Mouse (Mus musculus) adrenal gland, postnatal 10 days (tissue): ENCODE data around the gene Prep. TPM values are rescaled to one million over a fixed set of nuclear protein-coding genes. Genes with fewer than 3 reads are reported as not detected.

Experiments used
- DNase-seq: peaks from one replicate; pipeline ENCODE4 v3.0.0; 2021; ENCODE audit warnings: mixed read lengths
- long read RNA-seq, 2 experiments: library from polyadenylated mRNA; stranded (forward); transcript quantifications; one replicate each; pipeline ENCODE4 v2.0.0; 2021
- total RNA-seq, 2 experiments: library from RNA; stranded (reverse); gene quantifications; 2 replicates each; pipeline ENCODE4 v1.2.3; 2021

Prep gene
- 10 to 100 TPM; 15.3 to 16.8 TPM for total RNA-seq
- long read RNA-seq, experiment 1, full-length matches to known transcripts: 52 of 67 reads
- long read RNA-seq, experiment 1, partial matches to known transcripts: 12 of 67 reads
- long read RNA-seq, experiment 1, other reads (novel, unspliced or antisense): 3 of 67 reads
- long read RNA-seq, experiment 2, full-length matches to known transcripts: 27 of 31 reads
- long read RNA-seq, experiment 2, partial matches to known transcripts: 2 of 31 reads
- long read RNA-seq, experiment 2, other reads (novel, unspliced or antisense): 2 of 31 reads

DNA sequence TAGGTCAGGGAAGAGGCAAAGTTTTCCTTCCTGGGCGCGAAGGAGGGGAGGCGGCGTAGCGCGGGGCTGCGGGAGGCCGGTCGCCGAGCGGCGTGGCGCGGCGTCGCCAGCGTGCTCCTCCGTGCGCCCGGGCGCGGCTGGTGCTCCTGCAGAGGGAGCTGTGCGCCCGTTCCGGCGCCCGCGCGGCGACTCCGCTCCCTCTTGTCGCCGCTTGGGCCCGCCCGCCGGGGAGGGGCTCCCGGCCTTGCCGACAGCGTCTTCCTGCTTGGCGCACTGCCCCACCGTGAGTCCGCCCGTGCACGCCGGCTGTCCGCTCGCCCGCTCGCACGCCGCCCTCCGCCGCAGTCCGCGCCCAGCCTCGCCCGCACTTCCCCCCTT lies at the start of gene Prep:
Gene Prep, plus strand, starts transcription at position 273 of the 378 bp plus-strand sequence.
- DNase-seq: peak; percentile 97

DNA sequence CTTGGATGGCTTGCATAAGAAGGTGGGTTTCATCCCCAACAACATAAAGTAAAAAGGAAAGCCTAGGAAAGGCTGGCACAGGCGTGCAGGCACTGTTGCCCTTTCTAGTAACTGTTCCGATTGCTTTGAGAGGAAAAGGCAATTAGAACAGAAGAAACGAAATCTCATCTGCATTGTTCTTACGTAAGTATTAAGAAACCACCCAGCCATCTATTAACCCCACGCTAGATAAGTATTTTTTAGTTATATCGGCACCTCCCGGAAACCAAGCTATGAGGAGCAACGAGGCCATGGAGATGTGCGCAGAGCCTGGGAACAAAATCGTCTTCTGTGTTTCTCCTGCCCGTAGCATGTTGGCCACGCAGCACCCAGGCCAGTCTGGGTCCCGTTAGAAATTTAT lies 49.7 kb upstream of the Prep start:
- DNase-seq: no peak

DNA sequence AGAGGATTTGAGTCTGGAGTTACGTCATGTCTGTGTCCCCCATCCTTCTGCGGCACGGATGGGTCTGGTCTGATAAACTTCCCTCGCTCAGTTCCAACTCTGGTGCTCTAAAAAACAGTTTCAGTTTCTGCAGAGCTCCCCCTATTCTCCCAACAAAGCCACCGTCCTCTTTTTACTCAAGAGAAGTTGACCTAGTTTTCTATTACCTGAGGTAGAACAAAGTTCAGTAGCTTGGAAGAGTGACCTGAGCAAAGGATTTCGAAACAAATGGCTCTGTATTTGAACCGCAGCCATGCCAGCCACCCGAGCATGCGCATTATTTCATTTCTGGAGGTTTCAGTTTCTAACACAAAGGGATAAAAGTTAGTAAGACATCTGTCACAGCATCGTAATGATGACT lies 49.2 kb upstream of the Prep start:
- no peak for DNase-seq

DNA sequence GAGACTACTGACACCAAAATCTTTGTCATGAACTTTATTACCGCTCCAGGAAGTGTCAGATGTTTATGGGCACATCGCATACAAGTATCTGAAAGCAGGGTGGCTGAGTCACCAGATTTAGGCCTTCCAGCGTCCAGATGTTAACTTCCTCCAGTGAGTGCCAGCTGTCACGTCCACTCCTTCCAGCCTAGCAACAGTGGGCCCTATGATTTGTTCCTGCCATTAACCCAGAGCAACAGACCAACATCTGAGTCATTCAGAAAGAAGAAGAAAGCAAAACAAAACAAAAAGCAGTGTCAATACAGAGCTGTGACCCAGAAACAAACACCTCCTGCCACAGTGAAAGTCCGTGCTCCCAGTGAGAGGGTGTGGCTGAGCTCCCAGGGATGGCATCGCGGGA lies 47.6 kb upstream of the Prep start:
- no peak for DNase-seq

DNA sequence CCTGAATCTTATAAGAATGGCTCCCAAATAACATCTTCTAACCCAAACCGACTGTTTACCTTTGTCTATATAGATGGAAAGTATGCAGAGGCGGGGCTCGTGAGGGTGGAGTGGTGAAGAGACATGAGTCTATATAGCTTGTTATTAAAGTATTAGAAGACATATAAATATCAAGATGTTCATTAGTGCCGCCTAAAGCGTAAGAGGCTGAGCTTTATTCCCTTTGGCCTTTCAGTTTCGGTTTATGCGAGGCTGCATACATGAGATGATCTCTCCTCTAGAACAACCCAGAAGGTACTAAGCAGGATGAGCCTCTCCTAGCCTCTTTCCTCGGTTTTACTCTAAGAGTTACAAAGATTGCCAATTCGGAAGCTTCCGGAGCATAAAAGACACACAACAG lies 47.2 kb upstream of the Prep start:
- no peak for DNase-seq

DNA sequence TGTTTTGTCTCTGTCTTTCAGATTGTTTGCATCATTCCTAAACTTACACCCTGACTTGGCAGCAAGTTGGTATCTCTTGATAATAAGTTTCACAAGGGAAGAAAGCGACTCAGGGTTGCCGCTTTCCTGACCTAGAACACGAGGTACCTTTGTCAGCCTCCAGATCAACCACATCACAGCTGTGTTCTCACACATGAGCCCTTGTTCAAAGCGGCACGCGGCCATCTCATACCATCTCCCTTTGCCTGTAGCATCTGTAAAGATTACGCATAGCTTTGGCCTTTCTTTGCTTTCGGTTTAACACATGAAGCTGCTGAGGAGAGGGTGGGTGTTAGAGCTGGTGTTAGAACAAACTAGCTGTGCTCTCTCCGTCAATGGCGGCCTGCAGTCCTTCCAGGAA lies 46.7 kb upstream of the Prep start:
- DNase-seq: no peak

DNA sequence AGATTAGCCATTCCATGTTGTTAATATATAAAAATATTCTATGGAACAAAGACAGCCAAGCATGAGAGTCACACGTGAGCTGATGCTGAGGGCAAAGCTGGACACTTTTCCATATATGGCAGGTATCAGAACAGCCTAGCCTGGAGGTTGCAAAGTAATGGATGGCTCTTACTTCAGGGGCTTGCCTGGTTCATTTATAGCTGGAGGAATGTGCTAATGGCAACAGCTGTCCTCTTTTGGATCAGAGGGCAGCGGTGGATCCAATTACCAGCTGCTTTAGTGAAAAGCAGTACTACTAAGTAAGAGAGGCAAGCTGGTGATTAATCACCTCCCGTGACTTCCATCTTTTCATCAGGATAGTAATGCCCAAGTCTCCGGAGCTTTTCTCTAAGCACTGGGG lies 41.8 kb upstream of the Prep start:
- no peak for DNase-seq

DNA sequence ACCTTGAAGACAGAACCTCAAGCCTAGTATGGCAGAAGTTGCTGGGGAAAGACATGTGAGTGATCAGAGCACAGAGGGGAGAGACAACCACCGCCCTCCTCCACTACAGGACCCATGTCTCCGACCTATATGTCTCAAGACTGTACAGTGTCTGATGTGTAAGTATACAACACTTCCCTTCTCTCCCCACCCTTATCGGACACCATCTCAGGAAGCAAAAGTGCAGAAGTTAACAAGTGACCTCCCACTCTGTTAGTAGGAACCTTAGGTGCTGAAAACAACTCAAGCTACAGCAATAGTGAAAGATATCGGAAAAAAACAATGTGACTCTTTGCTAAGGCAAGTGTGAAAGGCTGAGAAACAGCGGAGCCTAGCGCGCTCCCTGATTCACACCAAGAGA lies 40.1 kb upstream of the Prep start:
- DNase-seq: no peak

DNA sequence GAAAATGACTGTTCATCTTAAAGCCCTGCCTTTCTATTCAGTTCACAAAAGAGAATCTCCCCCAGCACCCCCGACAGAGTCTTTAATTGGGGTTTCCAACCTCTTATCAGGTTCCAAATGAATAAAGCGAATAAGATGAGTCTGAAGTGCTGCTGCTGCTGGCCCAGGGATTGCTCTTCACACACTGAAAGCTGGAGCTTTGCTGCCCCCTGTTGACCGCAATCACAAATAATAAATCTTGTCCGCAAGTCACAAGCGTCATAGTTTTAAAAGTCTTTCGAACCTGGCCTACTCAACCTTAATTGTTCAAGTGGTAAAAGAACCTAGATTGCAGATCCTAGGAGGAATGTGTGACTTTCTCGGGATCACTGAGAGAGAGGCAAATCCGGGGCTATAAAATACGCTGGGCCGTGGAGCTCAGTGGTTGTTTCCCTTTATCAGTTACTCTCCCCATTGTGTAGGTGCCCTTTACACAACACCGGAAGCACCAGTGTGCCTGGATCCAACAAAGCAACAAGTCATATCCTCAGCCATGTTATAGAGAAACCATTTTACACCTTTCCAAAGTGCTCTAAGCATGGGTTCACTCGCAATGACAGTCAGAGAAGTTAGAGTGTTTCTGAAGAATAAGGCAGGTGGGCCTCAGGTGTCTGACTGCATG lies 21.6 kb upstream of the Prep start:
- peak; percentile 87 for DNase-seq

DNA sequence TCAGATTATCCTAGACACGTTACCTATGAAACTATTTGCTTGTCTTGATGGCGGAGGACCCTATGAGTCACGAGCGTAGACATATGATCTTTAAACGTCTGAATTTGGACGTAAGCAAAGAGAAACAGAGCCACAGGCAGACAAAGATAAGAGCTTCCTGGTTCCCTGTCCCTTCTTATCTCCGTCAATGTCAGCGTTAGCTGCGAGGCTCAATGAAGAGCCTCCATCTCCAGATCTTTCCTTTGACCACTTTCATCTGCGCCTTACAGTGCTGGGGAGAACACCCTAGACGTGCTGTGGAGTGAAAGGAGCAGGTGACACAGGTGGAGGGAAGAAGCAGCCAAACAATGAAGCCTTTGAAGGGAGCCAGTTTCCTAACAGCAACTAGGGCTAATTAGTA lies 18.8 kb upstream of the Prep start:
- no peak for DNase-seq

DNA sequence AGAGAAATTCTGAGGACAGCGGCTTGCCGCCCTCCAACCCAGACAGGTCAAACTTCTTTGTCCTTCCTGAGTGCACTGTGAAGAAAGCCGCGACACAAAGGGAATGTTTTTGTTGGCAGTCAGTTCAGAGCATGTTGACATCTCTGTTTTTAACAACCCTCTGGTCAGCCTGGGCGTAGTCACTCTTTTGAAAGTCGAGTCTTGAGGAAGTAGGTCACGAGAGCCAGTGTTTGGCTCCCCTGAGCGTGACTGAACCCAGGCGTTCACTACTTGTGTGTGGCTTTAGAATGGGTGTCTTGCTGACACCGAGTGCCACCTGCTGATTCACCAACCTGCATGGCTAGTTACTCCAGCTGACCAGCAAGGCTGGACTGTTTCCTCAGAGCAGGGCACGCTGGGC lies 18.4 kb upstream of the Prep start:
- DNase-seq: peak; percentile 59

DNA sequence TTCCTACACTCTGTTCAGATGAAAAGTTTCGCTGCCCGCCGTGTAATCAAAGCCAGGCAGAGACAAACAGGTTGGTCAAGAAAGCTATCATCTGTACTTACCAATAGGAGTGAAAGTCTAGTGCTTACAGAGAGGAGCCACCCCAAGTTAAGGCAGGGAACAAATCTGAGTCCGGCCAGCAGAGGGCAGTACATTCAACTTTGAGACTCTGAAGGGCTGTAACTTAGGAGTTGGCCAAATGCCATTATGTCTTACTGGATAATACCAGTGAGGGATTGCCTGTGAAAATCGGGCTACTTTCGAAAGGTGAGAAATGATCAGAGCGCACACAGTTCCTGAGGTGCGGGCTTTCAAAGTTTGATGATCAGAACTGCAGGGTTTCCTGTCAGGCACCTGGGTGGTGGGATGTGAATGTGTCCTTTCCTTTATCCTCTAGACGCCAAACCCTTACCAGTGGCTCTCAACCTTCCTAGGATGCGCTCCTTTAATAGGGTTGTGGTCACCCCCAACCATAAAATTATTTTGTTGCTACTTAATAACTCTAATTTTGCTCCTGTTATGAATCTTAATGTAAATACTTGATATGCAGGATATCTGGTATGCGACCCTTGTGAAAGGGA lies 15.8 kb upstream of the Prep start:
- DNase-seq: peak; percentile 90

DNA sequence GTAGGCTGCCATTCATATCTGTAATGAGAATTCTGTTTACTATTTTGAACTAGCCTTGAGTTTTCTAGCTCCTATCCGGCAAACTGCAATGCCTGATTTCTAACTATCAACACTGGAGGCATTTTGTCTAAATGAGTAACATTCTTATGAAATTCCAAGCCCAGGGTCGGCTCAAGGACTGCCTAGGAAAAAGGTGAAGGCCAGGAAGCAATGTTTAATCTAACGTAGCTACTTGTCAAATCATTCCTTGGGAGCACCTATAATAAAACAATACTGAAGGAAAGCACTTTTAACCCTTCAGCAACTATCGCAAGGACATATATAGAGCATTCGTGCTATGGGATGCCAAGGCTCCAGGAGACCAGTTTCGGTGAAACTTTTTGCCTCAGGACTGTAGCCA lies 8.6 kb upstream of the Prep start:
- peak; percentile 28 for DNase-seq

DNA sequence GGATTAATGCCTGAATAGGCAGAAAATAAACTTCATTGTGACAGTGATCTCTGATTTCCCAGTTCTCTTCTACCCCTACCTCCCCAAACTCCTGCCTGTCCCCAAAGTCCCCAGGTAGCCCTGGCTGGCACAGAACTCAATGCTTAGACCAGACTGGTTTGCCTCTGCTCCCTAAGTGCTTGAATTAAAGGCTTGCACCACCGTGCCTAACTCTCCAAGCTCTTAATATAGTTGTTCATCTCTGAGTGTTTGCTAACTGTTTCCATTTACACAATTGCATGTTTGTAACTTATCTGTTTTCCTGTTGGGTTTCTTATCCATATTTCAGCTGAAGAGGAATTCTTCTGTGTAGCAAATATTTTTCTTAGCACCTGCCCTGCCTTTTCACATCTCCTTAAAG lies 6.2 kb upstream of the Prep start:
- no peak for DNase-seq

DNA sequence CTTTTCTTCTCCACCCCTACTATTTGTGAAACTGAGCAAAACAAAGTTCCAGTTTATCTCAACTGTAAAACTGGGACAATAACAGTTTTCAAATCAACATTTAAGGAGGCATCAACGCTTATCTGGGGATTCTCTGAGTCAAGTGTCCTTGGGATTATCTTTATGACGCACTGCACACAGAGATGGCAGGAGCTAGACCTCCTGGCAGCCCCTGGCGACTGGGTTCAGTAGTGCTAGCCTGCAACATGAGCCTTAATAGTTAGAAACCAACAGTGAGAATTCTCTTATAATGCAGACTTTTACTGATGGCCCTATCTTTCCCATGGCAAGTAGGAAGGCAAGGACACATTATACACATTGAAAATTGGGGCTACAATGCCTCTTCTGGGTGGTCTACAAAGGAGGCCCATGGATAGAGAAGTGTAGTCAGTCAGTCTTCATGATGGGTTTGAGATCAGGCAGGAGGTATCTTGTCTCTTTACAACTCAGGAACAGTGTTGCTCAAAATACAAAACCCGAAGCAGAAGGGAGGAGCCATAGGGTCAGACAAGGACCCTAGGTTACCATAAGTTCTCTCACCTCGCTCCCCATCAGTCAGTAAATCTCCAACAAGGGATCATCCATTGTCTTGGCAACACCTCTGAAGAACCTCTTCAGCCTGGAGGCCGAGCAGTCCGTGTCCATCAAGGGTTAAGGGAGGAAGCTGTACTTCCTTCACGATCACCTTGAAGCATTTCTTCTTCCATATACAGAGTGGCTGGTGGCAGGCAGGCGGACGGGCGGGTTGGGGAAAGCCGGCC lies 672 bp upstream of the Prep start:
- DNase-seq: peak; percentile 48

DNA sequence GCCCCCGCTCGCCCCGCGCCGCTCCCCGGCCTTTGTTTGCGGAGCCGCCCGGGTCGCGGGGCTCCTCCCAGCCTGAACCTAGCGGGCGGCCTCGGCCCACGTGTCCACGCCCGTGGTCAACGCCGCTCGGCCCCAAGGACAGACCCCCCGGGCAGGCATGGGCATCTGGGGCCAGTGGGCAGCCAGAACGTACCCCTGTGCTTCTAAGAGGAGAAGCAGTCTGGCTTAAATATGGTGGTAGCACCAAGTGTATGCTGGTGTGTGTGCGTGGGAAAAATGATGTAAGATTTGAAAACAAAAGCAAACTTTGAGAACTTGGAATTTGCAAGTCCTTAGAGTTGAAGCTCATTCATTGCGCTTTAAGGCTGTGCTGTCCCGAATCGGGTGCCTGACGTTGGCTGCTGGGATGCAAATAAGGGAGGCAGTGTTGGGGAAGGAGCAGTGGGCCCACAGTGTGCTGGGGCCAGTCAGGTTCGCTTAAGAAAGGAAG lies 478 bp downstream of the Prep start:
- DNase-seq: no peak

DNA sequence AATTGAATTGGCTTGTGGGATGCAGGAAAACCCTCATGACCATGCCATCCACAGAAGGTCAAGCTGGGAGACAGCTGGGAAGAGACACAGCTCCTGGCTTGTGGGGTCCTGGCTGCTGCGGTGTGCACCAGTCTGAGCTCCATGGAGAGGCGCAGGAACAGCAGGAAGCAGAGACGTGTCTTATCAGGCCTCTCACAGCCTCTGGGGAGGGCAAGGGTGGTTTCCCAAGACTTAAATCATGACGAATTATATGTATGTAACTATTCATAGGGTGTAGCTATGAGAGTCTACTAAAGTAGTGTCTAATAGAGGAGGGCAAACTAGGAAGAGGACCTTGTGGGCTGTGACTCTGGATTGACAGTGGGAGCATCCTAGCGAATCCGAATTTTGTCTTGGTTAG lies 2.6 kb downstream of the Prep start:
- no peak for DNase-seq

DNA sequence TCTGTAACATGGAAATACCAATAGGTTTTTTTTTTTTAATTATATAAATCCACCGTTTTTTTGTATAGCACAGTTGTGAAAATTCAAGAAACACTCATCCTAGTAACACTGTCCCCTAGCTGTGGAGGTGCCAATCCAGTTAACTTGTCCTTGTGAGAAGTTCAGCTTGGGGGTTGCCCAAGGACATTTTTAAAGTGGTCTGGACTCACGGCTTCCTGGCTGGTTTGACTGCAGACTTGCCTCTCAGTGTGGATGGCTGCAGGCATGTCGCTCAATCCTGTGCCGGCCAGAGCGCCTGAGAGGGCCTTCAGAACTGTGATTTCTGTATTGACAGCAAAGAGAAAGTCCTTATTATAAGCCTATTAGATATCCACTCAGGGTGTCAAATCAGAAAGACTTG lies 3.4 kb downstream of the Prep start:
- peak; percentile 46 for DNase-seq

DNA sequence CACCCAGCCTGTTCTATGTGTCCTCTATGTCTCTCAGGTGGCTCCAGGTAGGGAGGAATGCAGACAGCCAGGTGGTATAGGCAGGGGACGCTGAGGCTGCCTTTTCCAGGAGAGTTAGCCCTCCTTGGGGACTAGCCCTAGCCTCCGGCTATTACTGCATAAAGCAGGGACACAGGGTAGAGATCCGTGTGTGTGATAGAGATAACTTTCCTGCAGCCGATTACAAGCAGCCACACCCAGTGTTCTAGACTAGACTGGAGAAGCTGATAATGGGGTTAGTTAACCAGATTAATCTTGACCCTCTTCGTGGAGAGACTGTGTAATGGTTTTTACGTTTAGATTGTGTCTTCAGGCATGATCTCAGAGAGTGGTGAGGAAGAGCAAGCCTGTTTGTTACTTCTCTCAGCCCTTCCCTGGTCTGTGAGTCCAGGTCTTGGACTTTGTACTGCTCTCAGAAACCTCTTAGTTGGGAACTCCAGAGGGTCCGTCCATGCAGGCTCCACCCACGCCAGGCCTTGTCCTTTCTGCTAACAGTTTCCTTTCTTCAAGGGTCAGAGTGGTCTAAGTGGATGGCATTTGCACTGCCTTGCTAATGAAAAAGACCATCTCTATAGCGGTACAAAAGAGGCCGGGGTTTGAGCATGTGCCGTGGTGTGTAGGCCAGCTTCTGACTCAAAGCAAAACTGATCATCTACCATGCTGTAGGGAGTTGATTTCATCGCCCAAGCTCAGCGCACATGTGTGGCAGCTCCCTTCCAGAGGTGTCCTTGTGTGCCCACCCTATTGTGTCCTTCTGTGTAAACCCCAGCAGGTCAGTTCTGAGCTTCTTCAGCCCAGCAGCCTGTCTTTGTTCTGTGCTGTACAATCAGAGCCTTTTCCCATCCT lies 4.2 kb downstream of the Prep start:
- no peak for DNase-seq

DNA sequence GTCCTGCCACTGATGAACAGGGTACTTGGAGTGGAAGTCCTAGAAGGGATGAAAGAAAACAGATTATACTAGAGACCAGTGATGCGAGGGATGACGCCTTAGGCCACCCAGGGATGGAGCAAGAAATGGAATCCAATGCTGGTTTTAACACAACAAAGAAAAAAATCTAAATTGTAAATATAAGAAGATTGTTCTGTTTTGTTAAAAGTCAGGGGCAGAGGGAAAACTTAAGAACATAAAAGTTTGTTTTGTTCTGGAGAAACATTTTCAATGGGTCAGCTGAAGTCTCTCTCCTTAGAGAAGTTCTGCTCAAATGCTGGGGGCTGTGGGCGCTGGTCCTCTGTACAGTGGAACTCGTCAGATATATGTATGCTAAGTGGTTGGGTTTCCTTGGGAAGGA lies 5.3 kb downstream of the Prep start:
- no peak for DNase-seq

DNA sequence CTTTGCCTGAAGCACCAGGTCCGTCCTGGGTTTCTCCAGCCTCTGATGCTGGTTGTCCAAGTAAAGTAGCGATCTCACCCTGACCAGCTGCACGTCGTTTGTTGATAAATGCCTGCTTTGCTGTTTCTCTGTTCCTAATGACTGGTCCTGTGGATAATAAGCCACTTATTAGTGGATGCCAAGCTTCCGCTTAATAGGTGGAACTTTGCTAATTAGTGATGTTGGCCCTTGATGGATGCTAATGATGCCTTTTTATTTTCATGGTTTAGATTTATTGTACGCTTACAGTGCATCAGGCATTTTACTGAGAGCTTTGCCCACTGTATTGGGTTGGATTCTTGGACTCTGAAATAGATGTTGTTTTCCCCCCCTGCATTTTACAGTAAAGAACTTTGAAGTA lies 7.5 kb downstream of the Prep start:
- no peak for DNase-seq

DNA sequence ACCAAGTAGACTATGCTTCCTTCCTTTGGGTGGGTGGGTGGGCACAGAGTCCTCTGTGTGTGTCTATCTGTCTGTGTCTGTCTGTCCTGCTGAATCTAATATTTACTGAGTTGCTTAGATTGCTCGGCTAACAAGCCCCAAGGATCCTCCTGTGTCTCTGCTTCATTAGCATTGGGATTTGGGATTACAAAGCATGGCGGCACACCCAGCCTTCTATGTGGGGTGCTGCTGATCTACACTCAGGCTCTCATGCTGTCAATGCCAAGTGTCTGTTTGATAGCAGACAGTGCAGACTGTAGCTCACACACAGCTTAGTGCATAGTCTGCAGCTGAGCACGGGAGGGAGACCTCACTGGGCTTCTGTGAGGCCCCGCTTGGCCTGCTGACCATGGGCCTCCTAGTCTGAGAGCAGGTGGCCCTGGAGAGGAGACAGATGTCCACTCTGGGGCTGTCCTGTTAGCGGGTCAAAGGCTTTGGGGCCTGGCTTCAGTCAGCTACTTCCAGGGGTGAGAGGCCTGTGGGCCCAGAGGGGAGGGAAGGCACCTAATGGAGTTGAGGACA lies 8.6 kb downstream of the Prep start:
- DNase-seq: no peak
